Mouse (Mus musculus) brain, embryonic 18.5 days (tissue): ENCODE data around the gene Tank.

ENCODE experiments used
- DNase-seq: peaks from one replicate; pipeline ENCODE4 v3.0.0-alpha.2; 2012; ENCODE audit warnings: low read depth, low spot score

The Tank gene

DNA sequence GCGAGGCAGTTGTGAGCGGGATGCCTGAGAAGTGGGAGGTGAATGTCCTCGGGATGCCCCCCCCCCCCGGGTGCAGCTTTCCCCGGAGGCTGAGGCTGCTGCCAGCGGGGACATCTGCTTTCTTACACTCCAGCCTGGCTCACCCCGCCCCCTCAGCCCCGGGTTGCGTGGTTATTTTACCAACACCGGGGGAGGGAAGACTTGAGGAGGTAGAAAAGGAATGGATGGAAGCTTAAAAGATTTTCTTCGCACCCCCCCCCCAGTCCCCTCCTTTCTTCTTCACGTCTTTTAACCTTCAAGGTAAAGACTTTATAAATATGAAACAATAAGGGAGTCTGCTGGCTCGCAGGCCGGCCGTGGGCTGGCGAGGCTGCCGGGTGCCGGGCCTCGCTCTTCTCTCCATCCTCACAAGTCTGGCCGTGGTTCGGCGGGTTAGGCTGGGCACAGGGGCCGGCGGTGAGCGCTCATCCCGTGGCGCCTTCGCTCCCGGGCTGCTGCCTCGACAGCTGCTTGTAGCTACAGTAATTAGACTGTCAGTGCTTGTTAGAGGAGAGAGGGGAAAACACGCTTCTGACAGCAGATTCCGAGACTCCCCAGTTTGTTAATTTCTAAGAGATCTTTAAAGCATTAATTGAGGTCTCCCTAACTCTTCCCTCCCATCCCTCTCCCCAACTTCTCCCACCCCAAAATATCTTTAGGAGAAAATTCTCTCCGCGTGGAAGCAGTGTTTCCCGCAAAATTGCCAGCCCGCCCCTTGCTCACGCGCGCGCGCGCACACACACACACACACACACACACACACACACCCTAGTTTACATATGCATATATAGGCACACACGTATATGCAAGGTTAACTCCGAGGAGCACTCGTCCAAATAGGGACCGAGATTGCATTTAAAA, 77.2 kb downstream of the Tank start:
- DNase-seq: no peak

DNA sequence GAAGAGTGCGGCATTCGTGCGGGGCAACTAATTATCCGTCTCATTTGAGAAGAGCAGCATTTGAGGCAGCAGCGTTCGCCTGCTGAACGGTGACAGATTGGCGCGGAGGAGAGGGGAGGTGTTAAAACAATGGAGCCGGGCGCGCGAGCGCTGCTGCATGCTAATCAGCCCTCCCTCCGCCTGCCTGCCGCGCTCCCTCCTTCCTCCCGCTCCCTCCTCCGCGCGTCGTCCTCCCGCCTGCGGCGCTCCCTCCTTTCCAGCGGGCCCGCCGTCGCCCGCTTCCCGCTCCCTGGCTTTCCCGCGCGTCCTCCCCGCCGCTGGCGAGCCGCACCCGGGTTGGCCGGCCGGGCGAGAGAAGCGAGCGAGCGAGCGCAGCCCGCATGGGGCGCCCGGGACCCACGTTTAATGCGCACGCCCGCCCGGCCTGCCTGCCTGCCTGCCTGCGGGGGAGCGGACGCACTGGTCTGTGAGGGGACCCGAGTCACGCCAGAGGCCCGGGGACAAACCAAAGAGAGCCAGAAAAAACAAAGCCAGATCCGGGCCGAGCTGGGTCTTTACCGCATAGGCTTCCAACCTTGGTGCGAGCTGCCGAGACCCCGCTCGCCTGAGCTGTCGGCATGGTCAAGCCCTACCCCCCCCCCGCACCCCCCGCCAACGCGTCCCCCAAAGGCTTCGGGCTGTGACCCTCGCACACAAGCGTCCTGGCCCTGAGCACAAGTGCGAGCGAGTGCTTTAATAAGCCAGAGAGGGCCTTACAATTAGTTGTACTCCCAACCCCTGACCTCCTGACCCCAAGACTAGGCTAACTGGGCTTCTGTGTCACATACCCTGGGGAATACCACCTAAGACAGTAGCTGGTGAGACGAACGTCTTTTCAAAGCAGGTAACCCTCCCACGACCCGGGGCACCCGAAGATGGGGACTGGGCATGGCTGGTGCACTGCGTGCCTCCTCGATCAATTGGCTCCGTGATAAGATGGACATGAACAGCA, 78.3 kb downstream of the Tank start:
- peak; percentile 90 for DNase-seq

DNA sequence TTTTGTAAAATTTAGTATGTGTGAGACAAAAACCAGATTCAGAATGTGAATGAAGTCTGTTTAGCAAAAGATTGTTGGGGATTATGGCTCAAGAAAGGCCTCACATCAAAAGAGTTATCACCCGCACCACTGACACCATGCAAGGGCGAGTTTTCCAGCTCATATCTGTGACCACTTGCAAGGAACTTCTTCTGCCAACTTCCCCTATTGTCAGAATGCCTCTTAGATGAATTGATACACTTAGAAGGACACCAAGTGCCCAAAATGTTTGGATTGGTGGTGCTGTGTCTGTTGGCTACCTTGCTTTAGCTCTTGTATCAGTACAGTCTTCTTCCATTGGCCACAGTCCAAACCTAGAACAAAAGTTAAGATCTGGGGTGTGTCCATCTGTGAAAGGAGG, 80.9 kb downstream of the Tank start:
- no peak for DNase-seq

DNA sequence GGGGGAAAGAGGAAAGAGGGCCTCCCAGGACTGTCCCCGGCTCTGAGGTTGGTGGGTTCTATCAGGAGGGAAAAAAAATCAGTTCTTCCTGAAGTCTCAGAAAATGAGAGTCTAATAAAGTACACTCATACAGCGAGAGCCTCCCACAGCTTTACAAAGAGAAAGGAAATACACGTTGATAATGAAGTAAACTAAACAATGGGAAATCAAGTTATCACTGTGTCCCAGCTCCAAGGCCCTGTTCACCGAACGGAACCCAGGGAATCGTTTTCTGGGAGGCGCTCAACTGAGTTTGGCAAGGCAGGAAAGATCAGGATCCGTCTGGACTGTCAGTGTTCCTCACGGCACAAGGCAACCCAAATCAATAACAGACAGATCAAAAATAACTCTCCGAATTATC, 84.4 kb downstream of the Tank start:
- DNase-seq: no peak

DNA sequence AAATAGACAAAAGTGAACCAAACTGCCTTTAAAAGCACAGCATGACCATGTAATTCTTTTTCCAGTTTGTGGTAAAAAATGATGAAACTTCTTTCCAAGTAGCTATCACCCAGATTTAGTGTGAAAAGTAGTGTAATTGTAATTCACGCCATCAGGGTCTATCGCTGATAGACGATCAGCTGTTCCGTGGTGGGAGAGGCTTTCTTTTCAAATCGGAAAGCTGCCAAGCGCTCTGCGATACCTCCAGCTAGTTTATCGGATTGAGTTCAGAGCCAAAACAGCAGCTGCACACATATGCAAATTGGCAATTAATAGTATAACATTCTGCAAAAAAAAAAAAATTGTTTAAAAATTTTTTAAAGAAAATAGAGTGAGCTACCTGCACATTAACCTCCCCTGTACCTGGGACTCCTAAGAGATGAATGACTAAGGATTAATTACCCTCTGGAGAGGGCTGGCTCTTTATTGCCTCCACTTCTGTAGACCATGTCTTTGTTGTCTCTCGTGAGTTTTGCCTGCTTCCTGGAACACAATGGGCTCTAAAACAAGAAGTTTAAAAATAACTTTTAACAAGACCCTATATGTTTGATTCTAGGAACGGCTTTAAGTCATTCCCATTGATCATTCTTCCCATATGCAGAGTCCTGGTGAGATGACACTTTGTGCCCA, 85.3 kb downstream of the Tank start:
- no peak for DNase-seq

DNA sequence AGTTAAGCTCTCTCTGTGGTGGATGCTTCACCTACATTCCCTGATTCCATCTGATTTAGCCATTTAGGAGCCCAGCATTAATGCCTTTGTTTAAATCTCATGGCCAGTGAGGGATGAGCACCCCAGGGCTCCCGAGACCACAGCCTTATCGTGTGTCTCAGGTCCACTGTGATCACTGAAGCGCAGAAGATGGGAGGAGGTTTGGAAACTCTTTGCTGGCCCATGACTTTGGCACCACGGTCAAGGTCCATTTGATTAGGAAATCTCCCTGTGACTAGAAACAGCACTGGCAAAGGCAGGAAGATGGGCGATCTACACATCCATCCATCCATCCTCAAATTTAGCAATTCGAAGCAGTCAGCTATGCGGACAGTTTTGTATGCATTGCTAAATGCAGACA, 89.0 kb downstream of the Tank start:
- DNase-seq: no peak

DNA sequence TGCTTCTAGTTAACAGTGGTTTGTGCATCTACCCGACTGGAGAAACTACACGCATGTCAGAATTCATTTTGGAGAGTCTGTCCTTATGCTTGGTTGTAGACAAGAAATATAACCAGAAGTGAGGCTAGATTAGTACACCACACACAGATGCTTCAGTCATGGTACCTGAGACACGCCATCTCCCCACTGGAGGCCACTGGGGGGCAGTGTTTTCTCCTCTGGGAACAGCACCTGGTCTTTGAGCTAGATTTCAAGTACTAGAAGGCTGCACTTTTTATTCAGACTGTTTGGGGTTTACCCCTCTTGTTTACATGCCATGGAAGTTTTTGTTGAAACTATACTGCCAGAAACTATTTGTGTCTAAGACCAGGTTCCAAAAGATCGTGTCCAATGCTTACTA, 89.9 kb downstream of the Tank start:
- DNase-seq: no peak

DNA sequence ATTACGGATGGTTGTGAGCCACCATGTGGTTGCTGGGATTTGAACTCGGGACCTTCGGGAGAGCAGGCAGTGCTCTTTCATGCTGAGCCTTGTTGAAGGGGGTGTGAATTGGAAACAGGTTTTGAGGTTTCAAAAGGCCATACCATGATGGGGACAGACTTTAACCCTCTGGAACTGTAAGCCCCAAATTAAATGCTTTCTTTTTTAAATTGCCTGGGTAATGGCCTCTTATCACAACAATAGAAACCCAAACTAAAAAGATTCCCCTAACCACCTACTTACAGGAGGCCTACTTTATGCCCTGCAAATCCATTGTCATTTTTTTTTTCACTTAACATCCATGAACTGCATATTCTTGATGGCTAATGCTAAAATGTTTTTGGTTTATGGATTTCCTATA, 96.2 kb downstream of the Tank start:
- no peak for DNase-seq

DNA sequence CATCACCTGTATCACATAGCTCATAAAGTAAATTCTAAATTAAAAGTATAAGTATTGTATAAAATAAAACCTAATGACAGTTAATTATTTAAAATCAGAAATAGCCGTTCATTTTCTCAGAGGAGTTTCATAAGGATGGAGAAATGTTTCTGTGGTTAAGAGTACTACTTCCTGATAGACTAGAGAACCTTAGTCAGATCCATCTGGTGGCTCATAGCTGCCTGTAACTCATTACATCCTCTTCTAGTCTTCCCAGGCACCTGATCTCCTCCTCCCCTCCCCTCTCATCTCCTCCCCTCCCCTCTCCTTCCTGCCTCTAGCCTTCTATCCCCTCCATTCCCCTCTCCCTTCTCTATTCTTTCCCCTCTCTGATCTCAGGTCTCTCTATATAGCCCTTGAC, 103.2 kb downstream of the Tank start:
- DNase-seq: no peak

DNA sequence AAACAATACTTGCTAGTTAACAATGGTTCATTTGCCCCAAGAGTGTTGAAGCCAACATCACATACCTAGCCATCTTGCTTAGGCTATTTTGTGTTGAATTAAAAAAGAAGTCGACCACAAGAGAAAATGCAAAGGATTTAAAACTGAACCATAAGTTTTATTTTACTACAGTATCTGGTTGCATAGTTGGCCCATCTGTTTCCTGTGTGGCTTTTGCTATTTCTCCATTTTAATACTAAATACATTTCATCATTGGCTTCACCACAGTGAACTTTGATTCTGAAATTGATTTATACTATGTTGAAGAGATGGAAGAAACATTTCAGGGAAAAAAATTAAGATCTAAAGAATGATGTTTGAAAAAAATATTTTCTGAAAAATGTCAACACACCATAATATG, 108.1 kb downstream of the Tank start:
- DNase-seq: no peak

DNA sequence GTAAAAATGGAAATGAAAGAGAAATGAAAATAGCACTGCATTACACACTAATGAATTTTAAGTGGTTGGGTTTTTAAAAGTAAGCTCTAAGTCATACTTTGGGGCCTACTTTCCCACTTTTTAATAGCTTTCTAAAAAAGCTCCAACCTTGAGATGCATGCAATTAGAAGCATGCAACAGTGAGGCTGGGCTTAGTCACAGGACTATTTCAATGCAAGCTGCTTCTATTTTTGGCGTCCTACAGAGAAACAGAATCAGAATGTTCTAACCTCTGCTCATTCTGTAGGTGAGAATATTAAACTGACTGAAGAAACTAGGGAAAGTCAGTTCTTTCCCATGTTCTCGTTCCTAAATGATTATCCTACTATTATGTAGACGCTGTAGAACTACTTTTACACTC, 110.7 kb downstream of the Tank start:
- no peak for DNase-seq
